Mouse (Mus musculus): ENCODE measurements at regions not wholly inside any gene's neighbourhood (a gene's known extent, or its start where the extent isn't known, plus 50 kb on each side); places are given as distances from the start of the nearest gene placed in this dataset.

DNA sequence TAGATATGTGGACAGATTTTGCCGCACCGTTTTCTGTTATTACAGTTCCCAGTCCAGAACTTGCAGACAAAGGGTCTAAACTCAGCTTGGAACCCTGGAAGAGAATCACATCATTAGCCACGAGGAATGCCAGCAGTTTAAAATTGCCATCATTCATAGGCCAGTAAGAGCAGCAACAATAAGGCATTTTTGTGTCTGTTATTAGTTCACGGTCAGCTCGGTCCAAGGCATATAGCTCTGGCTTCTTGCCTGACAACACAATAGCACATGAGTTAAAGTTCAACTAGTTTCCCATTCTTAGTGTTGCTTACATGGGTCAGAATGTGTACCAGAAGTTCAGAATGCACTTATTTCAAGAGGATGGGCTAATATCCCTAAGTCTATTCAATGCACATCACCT lies 103.4 kb downstream of the Olig3 start:
- TF ChIP-seq CTCF (IDR thresholded peaks at IDR 0.05; ENCODE audit: borderline replicate concordance, extremely low read depth, insufficient read depth, insufficient read length): no peak
- TF ChIP-seq POLR2A (IDR thresholded peaks at IDR 0.05; ENCODE audit: borderline replicate concordance, extremely low read depth, insufficient read depth, insufficient read length, poor library complexity, severe bottlenecking): no peak
- no peak for DNase-seq (ENCODE audit: low read depth)

DNA sequence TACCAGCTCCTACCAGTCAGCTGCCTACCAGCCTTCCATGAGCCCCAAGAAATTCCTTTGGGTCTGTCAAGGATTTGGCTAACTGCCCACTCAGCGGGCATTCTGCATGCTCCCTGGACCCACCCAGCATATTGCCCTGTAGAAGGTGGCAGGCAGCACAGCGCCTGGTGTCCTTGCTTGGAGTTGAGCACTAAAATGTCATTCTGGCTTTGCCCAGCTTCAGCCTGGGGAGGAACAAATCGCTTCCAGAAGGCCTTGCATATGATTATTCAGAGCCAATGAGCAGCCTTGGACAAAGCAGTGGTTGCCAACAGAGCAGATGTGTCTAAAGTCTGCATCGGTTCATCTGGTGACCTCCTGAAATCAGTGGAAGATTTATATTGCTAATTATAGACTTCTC lies 103.8 kb downstream of the Olig3 start:
- DNase-seq (ENCODE audit: low read depth): peak; percentile 80
- TF ChIP-seq POLR2A (IDR thresholded peaks at IDR 0.05; ENCODE audit: borderline replicate concordance, extremely low read depth, insufficient read depth, insufficient read length, poor library complexity, severe bottlenecking) (no peak), CTCF (IDR thresholded peaks at IDR 0.05; ENCODE audit: borderline replicate concordance, extremely low read depth, insufficient read depth, insufficient read length) (no peak)

DNA sequence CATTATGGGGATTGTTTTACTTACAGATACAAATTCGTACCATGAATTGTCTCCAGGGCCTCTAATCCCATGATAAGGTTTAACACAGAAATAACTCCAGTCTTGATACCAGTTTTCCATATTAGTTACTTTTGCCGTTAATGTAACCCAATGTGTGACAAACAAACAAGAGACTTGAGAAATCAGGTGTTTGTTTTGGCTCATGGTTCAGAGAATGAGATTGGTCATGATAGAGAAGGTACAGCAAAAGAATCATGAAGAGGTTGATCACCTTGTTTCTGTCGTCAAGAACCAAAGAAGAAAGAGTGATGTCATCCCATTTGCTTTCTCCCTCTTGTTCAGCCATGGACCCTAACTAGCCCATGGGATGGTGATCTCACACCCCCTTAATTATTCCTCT lies 107.5 kb downstream of the Olig3 start:
- no peak for TF ChIP-seq POLR2A (IDR thresholded peaks at IDR 0.05; ENCODE audit: borderline replicate concordance, extremely low read depth, insufficient read depth, insufficient read length, poor library complexity, severe bottlenecking)
- no peak for TF ChIP-seq CTCF (IDR thresholded peaks at IDR 0.05; ENCODE audit: borderline replicate concordance, extremely low read depth, insufficient read depth, insufficient read length)
- no peak for DNase-seq (ENCODE audit: low read depth)

DNA sequence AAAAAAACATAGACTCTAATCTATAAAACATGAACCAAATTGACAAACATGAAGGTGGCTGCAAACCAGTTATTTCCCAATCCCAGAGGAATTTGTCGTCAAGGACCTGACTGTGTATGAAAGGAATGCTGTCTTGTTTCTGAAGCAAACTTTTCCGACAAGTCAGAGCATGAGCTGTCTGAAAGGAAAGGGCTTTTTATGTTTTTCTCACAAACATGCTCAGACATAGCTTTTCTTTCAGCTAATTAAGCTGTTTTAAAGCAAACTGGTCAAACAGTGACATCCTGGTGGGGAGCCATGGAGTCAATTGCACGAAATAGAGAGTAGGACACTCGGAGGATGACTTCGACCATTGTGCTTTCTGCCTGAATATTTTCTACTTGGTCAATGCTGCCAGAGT lies 108.2 kb downstream of the Olig3 start:
- TF ChIP-seq POLR2A (IDR thresholded peaks at IDR 0.05; ENCODE audit: borderline replicate concordance, extremely low read depth, insufficient read depth, insufficient read length, poor library complexity, severe bottlenecking) (no peak), CTCF (IDR thresholded peaks at IDR 0.05; ENCODE audit: borderline replicate concordance, extremely low read depth, insufficient read depth, insufficient read length) (no peak)
- DNase-seq (ENCODE audit: low read depth): no peak

DNA sequence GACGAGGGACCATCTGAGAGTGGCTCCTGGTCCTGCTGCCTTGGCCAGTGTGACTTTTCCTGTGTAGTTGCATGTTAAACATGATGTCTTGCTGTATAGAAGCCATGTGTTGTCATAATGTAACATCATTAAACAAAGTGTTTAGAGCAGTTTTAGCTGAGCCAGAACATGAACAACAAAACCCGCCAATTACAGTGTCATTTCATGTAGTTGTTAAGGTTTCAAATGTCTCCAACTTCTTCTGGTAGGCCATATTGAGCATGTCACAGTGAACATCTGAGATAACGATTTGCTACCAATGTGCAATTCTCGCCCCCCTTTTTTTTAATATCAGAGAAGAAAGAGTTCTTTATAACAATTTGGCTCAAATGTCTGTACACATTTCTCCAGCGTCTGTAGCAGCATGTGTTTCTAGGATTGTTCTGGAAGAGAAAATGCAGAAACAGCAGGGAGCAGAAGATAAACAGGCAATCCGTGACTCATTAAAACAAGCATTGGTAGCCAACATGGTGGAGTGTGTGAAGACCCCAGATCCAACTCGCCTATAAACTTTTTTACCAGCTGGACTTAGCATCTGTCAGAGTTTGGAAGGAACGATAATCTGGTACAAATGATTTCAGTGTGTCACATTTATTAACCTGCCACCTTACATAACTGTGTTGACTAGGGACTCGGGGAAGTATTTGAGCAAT lies 115.2 kb downstream of the Olig3 start:
- DNase-seq (ENCODE audit: low read depth): peak; percentile 92

DNA sequence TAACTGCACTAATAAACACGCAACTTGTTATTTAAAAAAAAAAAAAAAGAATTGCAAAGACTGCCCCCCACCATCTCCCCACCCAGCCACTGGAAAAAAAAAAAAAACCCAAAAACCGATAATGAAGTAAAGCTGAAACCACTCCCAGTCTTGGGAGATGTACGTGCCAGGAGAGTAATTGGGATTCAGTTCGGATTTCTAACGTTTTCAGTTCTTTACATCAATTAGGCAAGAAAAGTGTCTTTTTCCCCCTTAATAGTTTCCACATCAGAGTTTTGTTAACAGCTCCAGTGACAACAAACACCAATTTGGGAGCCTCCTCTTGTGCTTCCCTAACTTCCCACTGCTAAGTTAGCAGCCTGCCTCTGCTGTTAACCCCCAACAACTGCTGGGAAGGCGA lies 115.7 kb downstream of the Olig3 start:
- TF ChIP-seq POLR2A (IDR thresholded peaks at IDR 0.05; ENCODE audit: borderline replicate concordance, extremely low read depth, insufficient read depth, insufficient read length, poor library complexity, severe bottlenecking) (no peak), CTCF (IDR thresholded peaks at IDR 0.05; ENCODE audit: borderline replicate concordance, extremely low read depth, insufficient read depth, insufficient read length) (no peak)
- peak; percentile 83 for DNase-seq (ENCODE audit: low read depth)

More for the DNA sequence above, 115.2 kb downstream of the Olig3 start:
- TF ChIP-seq POLR2A (IDR thresholded peaks at IDR 0.05; ENCODE audit: borderline replicate concordance, extremely low read depth, insufficient read depth, insufficient read length, poor library complexity, severe bottlenecking): no peak
- TF ChIP-seq CTCF (IDR thresholded peaks at IDR 0.05; ENCODE audit: borderline replicate concordance, extremely low read depth, insufficient read depth, insufficient read length): no peak

DNA sequence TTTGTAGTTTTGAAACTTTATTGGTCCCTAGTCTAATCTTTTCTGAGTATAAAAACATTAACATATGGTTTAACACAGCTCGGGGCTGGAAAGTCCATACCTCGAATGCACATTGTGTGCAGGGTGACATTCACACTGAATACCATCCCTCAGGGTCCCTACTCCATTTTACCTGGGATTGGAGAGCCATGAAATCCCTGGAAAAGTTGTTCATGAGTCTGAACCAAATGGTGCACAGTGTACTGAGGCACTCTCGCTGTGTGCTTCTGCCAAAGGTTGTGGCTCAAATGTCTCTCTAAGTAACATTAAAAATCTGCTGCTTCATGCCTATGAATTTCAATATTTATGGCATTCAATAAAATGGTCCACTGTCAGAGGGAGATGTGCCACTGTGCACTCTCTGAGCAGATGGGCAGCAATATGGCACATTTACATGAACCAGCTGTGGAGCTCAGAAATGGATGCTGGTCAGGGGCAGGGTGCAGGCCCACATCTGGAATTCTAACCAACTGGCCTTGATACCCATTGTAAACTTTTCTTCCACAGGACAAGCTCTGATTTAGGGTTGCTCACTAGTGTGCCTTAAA lies 116.7 kb downstream of the Olig3 start:
- no peak for DNase-seq (ENCODE audit: low read depth)
- no peak for TF ChIP-seq CTCF (IDR thresholded peaks at IDR 0.05; ENCODE audit: borderline replicate concordance, extremely low read depth, insufficient read depth, insufficient read length)
- no peak for TF ChIP-seq POLR2A (IDR thresholded peaks at IDR 0.05; ENCODE audit: borderline replicate concordance, extremely low read depth, insufficient read depth, insufficient read length, poor library complexity, severe bottlenecking)

DNA sequence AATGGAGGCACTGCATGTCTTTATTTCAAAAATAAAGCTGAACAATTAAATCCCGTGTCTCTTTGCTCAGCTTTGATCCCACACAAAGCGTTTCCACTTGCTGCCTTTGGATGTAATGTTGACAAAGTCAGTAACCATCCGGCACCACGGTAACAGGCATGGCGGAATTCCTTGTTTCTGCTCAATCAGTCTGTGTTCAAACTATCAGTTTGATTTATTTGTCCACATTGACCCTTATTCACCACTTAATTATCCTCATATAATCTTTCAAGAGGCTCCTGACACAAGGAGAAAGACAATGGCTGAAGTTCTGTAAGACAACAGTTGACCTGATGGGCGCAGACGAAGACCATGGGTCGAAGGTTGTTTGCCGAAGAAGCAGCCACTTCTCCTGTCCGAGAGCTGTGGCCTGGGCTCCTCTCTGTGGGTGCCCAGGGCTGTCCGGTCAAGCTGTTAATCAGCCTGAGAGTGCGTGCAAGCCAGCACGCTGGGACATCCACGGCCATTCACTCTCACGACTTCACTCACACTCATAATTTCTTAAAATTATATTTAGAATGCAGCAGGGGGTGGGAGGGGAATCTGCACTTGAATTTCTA lies 106.1 kb upstream of the Ifngr1 start:
- no peak for TF ChIP-seq CTCF (IDR thresholded peaks at IDR 0.05; ENCODE audit: borderline replicate concordance, extremely low read depth, insufficient read depth, insufficient read length)
- TF ChIP-seq POLR2A (IDR thresholded peaks at IDR 0.05; ENCODE audit: borderline replicate concordance, extremely low read depth, insufficient read depth, insufficient read length, poor library complexity, severe bottlenecking): no peak
- no peak for DNase-seq (ENCODE audit: low read depth)

DNA sequence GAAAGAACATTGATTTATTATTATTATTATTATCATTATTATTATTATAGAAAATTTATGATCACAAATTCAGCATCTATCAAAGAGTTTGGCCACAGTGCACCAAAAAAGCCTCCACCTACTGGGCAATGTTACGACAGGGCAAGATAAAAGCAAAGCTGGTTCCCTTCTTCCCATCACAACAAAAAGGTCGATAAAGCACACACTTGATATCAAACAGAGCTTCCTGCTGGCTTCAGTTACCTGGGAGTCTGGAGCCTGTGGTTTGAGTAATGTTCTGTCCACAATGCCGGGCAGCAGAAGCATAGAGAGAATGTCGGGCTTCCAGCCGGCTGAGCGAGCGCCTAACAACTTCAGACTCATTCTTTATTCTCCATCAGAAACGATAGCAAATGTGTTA lies 101.2 kb upstream of the Ifngr1 start:
- DNase-seq (ENCODE audit: low read depth): peak; percentile 45
- TF ChIP-seq CTCF (IDR thresholded peaks at IDR 0.05; ENCODE audit: borderline replicate concordance, extremely low read depth, insufficient read depth, insufficient read length) (no peak), POLR2A (IDR thresholded peaks at IDR 0.05; ENCODE audit: borderline replicate concordance, extremely low read depth, insufficient read depth, insufficient read length, poor library complexity, severe bottlenecking) (no peak)

DNA sequence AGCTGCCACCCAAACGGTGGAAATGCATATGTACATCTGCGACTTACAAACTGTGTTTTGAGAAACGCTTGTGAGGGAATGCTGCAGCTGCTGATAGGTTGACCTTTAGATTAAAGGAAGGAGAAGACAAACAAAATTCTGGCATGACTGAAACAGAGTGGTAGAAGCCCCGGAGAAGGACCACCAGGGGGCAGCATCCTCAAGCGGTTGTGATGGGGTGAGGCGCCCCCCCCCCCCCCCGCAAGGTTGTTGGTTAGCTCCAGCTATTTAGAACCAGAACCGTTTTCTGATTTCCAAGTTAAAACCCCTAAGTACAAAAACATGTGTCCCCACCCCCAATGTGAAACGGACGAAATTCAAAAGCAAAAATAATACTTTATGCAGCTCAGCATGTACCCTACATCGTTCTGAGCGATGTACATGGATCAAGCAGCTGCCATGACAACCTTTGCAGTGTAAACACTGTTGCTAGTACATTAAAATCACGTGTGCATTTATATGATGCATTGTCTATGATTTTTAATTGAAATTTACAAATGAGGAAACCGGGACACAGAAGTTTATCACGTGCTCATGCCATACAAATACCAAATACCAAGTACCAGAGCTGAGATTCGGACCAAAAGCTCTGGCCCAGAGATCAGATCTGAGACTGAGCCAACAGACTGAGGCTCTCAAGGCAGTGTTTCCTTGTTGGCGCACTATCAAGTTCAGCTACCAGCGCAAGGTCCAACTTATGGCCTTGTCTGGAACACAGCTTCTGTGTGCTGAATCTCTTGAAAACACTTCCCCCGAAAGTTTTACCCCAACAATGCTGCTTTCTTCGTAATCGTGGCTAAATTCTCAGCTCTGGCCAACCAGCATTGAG lies 100.0 kb upstream of the Ifngr1 start:
- peak; percentile 24 for DNase-seq (ENCODE audit: low read depth)
- TF ChIP-seq CTCF (IDR thresholded peaks at IDR 0.05; ENCODE audit: borderline replicate concordance, extremely low read depth, insufficient read depth, insufficient read length) (peak; percentile 48; the same call in 1 of the 2 replicates), POLR2A (IDR thresholded peaks at IDR 0.05; ENCODE audit: borderline replicate concordance, extremely low read depth, insufficient read depth, insufficient read length, poor library complexity, severe bottlenecking) (no peak)
